Mouse (Mus musculus): ENCODE measurements around the gene Lgals7.

DNA sequence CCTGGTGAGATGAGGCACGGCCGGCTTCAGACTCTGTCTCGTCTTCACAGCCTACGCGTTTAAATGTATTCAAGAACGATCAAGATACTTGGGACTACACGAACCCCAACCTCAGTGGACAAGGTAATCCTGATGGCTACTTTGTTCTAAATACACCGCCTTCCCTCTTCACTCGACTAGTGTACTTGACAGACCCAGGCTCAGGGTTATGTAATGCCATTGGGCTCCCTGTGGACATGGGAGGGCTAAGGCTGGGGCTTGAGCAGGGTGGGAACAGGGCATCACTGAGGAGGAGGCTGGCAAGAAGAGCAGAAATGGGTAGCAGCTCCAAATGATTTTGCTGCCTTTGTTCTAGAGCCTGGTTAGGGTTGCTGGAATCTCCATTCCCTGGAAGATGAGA lies 48.4 kb upstream of the Lgals7 start:
- no peak for TF ChIP-seq POLR2A (IDR thresholded peaks at IDR 0.05; ENCODE audit: low read depth, low read length)
- no peak for TF ChIP-seq CTCF (IDR thresholded peaks at IDR 0.05; ENCODE audit: extremely low read depth, insufficient read depth, insufficient read length, insufficient replicate concordance)
